Comparison of ENCODE assay signal across 24 mouse cellular contexts in genomic region chr2:60716549-60716948, GRCm38 (mm10). TPM values are rescaled to one million over a fixed set of nuclear protein-coding genes. Genes with fewer than 3 reads are reported as not detected.
DNase-seq lines count a peak whose midpoint lies in the region; ATAC-seq and TF ChIP-seq lines count a peak whose summit lies in the region.
"Had no signal": no experiment of that assay in that cellular context is flagged by ENCODE, and none has a peak within 500 bp of the region (broad histone marks: within the 10 kb centered on the region; RNA-seq: fewer than 3 reads in every experiment).

No protein-coding gene starts in this region.

- intact Hi-C loops in left cerebral cortex, postnatal 10 days (cut with DNase I), result no loop called here

- H3K4me1 ChIP-seq in forebrain, postnatal 0 days (ENCODE audit: insufficient read depth), result peaks cover 20% of the 10 kb centered on the region
- H3K4me1 ChIP-seq: liver, embryonic 15.5 days had no signal

- H3K27ac ChIP-seq in forebrain, postnatal 0 days (ENCODE audit: low read depth, low read length), result no peak overlapping the region
- H3K27ac ChIP-seq: embryonic facial prominence, embryonic 15.5 days; forebrain, embryonic 12.5 days; heart, embryonic 13.5 days; limb, embryonic 12.5 days; liver, embryonic 15.5 days; midbrain, embryonic 10.5 days; midbrain, embryonic 15.5 days; neural tube, embryonic 15.5 days had no signal

- no peak for ATAC-seq in forebrain, postnatal 0 days
- ATAC-seq: midbrain, embryonic 15.5 days had no signal

- H3K27me3 ChIP-seq in forebrain, postnatal 0 days (ENCODE audit: insufficient read depth, low read length), result 0 out of 2 replicates have a peak, but pooled peaks cover 9% of the 10 kb centered on the region
- H3K27me3 ChIP-seq: embryonic facial prominence, embryonic 15.5 days; heart, embryonic 13.5 days; midbrain, embryonic 15.5 days; neural tube, embryonic 15.5 days had no signal

- H3K9me3 ChIP-seq in forebrain, postnatal 0 days (ENCODE audit: low read length), result no peaks in the 10 kb centered on the region
- H3K9me3 ChIP-seq: embryonic facial prominence, embryonic 15.5 days; forebrain, embryonic 12.5 days; heart, embryonic 13.5 days; hindbrain, embryonic 10.5 days; limb, embryonic 12.5 days; liver, embryonic 15.5 days; midbrain, embryonic 10.5 days; midbrain, embryonic 15.5 days; neural tube, embryonic 15.5 days had no signal

- no peaks in the 10 kb centered on the region for H3K36me3 ChIP-seq in forebrain, postnatal 0 days (ENCODE audit: insufficient read depth)
- H3K36me3 ChIP-seq: embryonic facial prominence, embryonic 15.5 days; forebrain, embryonic 12.5 days; heart, embryonic 13.5 days; hindbrain, embryonic 10.5 days; limb, embryonic 12.5 days; liver, embryonic 15.5 days; midbrain, embryonic 10.5 days; midbrain, embryonic 15.5 days; neural tube, embryonic 15.5 days had no signal

- H3K9ac ChIP-seq in forebrain, postnatal 0 days, result no peak overlapping the region
- H3K9ac ChIP-seq: embryonic facial prominence, embryonic 15.5 days; forebrain, embryonic 12.5 days; heart, embryonic 13.5 days; limb, embryonic 12.5 days; liver, embryonic 15.5 days; lung, embryonic 14.5 days; midbrain, embryonic 15.5 days; neural tube, embryonic 15.5 days had no signal

- peak; percentile 46 to 70 for DNase-seq in kidney, adult 8-10 months
- no peak for DNase-seq in kidney, adult 18-20 months
- DNase-seq in kidney, adult 9 months, result peak; percentile 81
- DNase-seq in kidney, postnatal 14 days, result peak; percentile 53
- no peak for DNase-seq in left cerebral cortex, postnatal 10 days (ENCODE audit: extremely low spot score in 1 of 2, low spot score in 2 of 2)
- no peak for DNase-seq in forebrain, postnatal 0 days
- no peak for DNase-seq in T-cell, adult 2 months (ENCODE audit: low spot score)
- DNase-seq: adrenal gland, adult 2 months; cerebellum, adult 18-20 months; gastrocnemius, postnatal 36 days; heart, postnatal 14 days had no signal

- H3K4me2 ChIP-seq in forebrain, postnatal 0 days (ENCODE audit: low read depth), result no peak overlapping the region
- H3K4me2 ChIP-seq: forebrain, embryonic 12.5 days; liver, embryonic 15.5 days had no signal

- TF ChIP-seq CTCF in forebrain, postnatal 0 days (IDR thresholded peaks at IDR 0.05; ENCODE audit: low read depth), result no peak

- H3K4me3 ChIP-seq in forebrain, postnatal 0 days (ENCODE audit: low read depth, low read length), result no peak overlapping the region
- H3K4me3 ChIP-seq: forebrain, embryonic 12.5 days; heart, adult 2 months; hindbrain, embryonic 10.5 days; limb, embryonic 12.5 days; liver, embryonic 15.5 days; midbrain, embryonic 10.5 days; midbrain, embryonic 15.5 days; neural tube, embryonic 15.5 days had no signal

RNA-seq across cellular contexts. Expression of gene Itgb6, which starts 5.9 kb away (rescaled TPM):
- under 1 TPM in 1 of 2 experiments, not detected in 1; 0.14 TPM for total RNA-seq in left cerebral cortex, postnatal 10 days (2021)
- 0.43 TPM in 1 of 2 replicates, not detected in the other for total RNA-seq in forebrain, postnatal 0 days (2014; rRNA removed)
- not detected in 2 replicates for polyA plus RNA-seq in forebrain, postnatal 0 days (2015; fragmentation: Nextera tagmentation; extraction: Ambion mirVana)
- total RNA-seq: adrenal gland, adult 2 months; adrenal gland, postnatal 36 days had no signal
- polyA plus RNA-seq: adrenal gland, adult 2 months; liver, adult 2 months had no signal

Comparison
In these comparisons a context has a peak if more than half of its experiments do, and no peak if none do; other contexts are left out.
1. DNase-seq: peak in kidney, adult 8-10 months (2 of 2), kidney, adult 9 months (single experiment) and kidney, postnatal 14 days (single experiment); none in kidney, adult 18-20 months (single experiment), left cerebral cortex, postnatal 10 days (0 of 2), forebrain, postnatal 0 days (single experiment) and T-cell, adult 2 months (single experiment).